Mouse (Mus musculus) lung, embryonic 16.5 days (tissue): ENCODE measurements at regions not wholly inside any gene's neighbourhood (a gene's known extent, or its start where the extent isn't known, plus 50 kb on each side); places are given as distances from the start of the nearest gene placed in this dataset.
A peak's percentile ranks its signal among the peaks of the same experiment; 100 is the strongest.

ENCODE experiments used
- ATAC-seq: fragments of 200-750 bp; cut with Nextera tagmentation; 2 replicates; pipeline ENCODE4 v1.8.0; 2017; ENCODE audit warnings: low read depth, mild to moderate bottlenecking, moderate library complexity
- H3K27ac ChIP-seq: fragments of 300-500 bp; sonication (generic); 2 replicates; pipeline ENCODE4 v1.5.1; 2014; ENCODE audit warnings: mild to moderate bottlenecking, control low read depth, low read length
- H3K27me3 ChIP-seq: fragments of 300-500 bp; sonication (generic); 2 replicates; pipeline ENCODE4 v1.6.1; 2014; ENCODE audit warnings: low read depth, low read length, mixed read lengths; ENCODE audit not compliant: control insufficient read depth, insufficient read depth
- H3K36me3 ChIP-seq: fragments of 300-500 bp; sonication (generic); 2 replicates; pipeline ENCODE4 v1.6.1; 2014; ENCODE audit warnings: low read length; ENCODE audit not compliant: control insufficient read depth, insufficient read depth
- H3K4me1 ChIP-seq: fragments of 300-500 bp; sonication (generic); replicated peaks from 2 replicates; pipeline ENCODE4 v1.6.1; 2014; ENCODE audit warnings: low read length, mixed read lengths; ENCODE audit not compliant: control insufficient read depth, insufficient read depth
- H3K4me2 ChIP-seq: fragments of 300-500 bp; sonication (generic); 2 replicates; pipeline ENCODE4 v1.6.1; 2014; ENCODE audit warnings: low read depth, low read length, control low read depth
- H3K4me3 ChIP-seq: fragments of 300-500 bp; sonication (generic); 2 replicates; pipeline ENCODE4 v1.5.1; 2014; ENCODE audit warnings: mild to moderate bottlenecking, low read length, control low read depth
- H3K9ac ChIP-seq: fragments of 300-500 bp; sonication (generic); 2 replicates; pipeline ENCODE4 v1.6.1; 2014; ENCODE audit warnings: low read length, control low read depth
- H3K9me3 ChIP-seq: fragments of 300-500 bp; sonication (generic); 2 replicates; pipeline ENCODE4 v1.6.1; 2016; ENCODE audit warnings: low read length; ENCODE audit not compliant: control insufficient read depth
- whole genome bisulfite sequencing: fragments of 180-500 bp; shearing (Covaris S2); extraction: QIAGEN DNeasy Blood & Tissue Kit; methylation state at CpG from one replicate; pipeline ENCODE4 v1.1.7; 2014; 5-methylcytosine and 5-hydroxymethylcytosine counted together

GRCm38 (mm10) chr8:49631286-49631685, 787.5 kb upstream of the Tenm3 start:
- H3K27me3 ChIP-seq: no peaks in the 10 kb centered on the region
- ATAC-seq: no peak
- H3K4me1 ChIP-seq: no peaks in the 10 kb centered on the region

GRCm38 (mm10) chr8:49627966-49628495, 784.3 kb upstream of the Tenm3 start:
- Histone ChIP-seq H3K4me2 (no peak overlapping the region), H3K4me3 (no peak overlapping the region), H3K4me1 (no peaks in the 10 kb centered on the region), H3K36me3 (no peaks in the 10 kb centered on the region), H3K9ac (no peak overlapping the region), H3K9me3 (no peaks in the 10 kb centered on the region), H3K27me3 (no peaks in the 10 kb centered on the region), H3K27ac (no peak overlapping the region)
- 38% methylated on average over 10 of the region's 10 CpGs for WGBS
- ATAC-seq: no peak

More at GRCm38 (mm10) chr8:49631286-49631685, 787.5 kb upstream of the Tenm3 start:
- Histone ChIP-seq H3K9me3 (no peaks in the 10 kb centered on the region), H3K4me3 (no peak overlapping the region), H3K4me2 (no peak overlapping the region), H3K27ac (no peak overlapping the region), H3K9ac (no peak overlapping the region), H3K36me3 (no peaks in the 10 kb centered on the region)
- WGBS: 55% methylated on average over 6 of the region's 6 CpGs

DNA sequence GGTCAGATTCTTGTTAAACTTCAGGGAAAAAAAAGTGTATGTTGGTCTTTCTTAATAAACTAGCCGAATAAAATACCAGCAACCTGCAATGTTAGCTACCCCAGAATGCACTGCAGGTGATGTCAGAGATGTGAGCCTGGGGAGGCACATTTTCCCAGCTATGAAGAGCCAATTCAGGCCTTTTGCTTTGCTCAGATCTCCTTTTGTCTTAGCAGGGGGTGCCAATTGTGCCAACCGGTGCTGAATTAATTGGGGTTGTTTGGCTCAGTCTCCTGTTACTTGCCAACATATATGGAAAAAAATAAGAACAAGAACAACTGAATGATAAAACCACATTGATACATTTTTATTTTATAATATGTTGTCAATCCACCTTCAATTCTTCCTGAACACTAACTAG, 751.8 kb upstream of the Tenm3 start:
- WGBS: 69% methylated on average over 2 of the region's 2 CpGs

GRCm38 (mm10) chr8:49567423-49567822, 723.7 kb upstream of the Tenm3 start:
- no peak for ATAC-seq
- H3K9me3 ChIP-seq: no peaks in the 10 kb centered on the region
- no peak overlapping the region for H3K4me3 ChIP-seq
- H3K36me3 ChIP-seq: no peaks in the 10 kb centered on the region
- no peak overlapping the region for H3K9ac ChIP-seq
- 66% methylated on average over 3 of the region's 3 CpGs for WGBS
- H3K27me3 ChIP-seq: no peaks in the 10 kb centered on the region
- no peaks in the 10 kb centered on the region for H3K4me1 ChIP-seq
- H3K27ac ChIP-seq: no peak overlapping the region
- no peak overlapping the region for H3K4me2 ChIP-seq

More for the DNA sequence above, 751.8 kb upstream of the Tenm3 start:
- Histone ChIP-seq H3K9ac (no peak overlapping the region), H3K4me3 (no peak overlapping the region), H3K4me2 (no peak overlapping the region), H3K4me1 (no peaks in the 10 kb centered on the region), H3K36me3 (no peaks in the 10 kb centered on the region), H3K9me3 (no peaks in the 10 kb centered on the region), H3K27ac (no peak overlapping the region), H3K27me3 (no peaks in the 10 kb centered on the region)
- no peak for ATAC-seq

- no peaks in the 10 kb centered on the region for H3K27me3 ChIP-seq
- no peaks in the 10 kb centered on the region for H3K4me1 ChIP-seq
- H3K4me2 ChIP-seq: no peak overlapping the region
- no peak overlapping the region for H3K9ac ChIP-seq
- H3K9me3 ChIP-seq: no peaks in the 10 kb centered on the region
- no peak overlapping the region for H3K4me3 ChIP-seq
- no peak for ATAC-seq
- 90% methylated on average over 5 of the region's 5 CpGs for whole genome bisulfite sequencing
- H3K36me3 ChIP-seq: no peaks in the 10 kb centered on the region
- H3K27ac ChIP-seq: no peak overlapping the region
Measured at GRCm38 (mm10) chr8:49563499-49564279, 719.9 kb upstream of the Tenm3 start.

GRCm38 (mm10) chr8:49562976-49563375, 719.2 kb upstream of the Tenm3 start:
- Histone ChIP-seq H3K4me3 (no peak overlapping the region), H3K4me1 (no peaks in the 10 kb centered on the region), H3K36me3 (no peaks in the 10 kb centered on the region), H3K27me3 (no peaks in the 10 kb centered on the region), H3K4me2 (no peak overlapping the region), H3K9me3 (no peaks in the 10 kb centered on the region), H3K9ac (no peak overlapping the region), H3K27ac (no peak overlapping the region)
- no peak for ATAC-seq
- 73% methylated on average over 4 of the region's 4 CpGs for WGBS

GRCm38 (mm10) chr8:49555724-49556457, 712.1 kb upstream of the Tenm3 start:
- H3K4me1 ChIP-seq: no peaks in the 10 kb centered on the region
- H3K36me3 ChIP-seq: no peaks in the 10 kb centered on the region
- no peak overlapping the region for H3K4me3 ChIP-seq
- no peak overlapping the region for H3K4me2 ChIP-seq
- H3K27me3 ChIP-seq: no peaks in the 10 kb centered on the region
- H3K27ac ChIP-seq: no peak overlapping the region
- 37% methylated on average over 7 of the region's 7 CpGs for WGBS
- no peak overlapping the region for H3K9ac ChIP-seq
- peak; percentile 89 for ATAC-seq
- no peaks in the 10 kb centered on the region for H3K9me3 ChIP-seq

DNA sequence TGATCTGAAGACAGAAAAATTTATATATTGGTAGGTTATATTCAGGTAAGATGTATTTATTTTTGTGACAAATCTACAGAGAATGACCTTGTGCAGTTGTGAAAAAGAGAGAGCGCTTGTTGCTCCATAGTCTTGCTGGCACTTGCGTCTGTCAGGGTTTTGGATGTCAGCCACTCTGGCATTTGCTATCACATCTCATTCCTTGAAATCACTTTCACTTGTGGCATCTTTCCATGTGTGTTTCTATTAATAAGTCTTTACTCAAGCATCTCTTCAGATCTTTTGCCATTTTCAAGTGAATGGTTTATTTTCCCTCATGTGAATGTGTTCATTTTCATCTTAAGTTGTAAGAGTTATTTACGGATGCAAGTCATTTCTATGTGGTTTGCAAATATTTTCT, 709.4 kb upstream of the Tenm3 start:
- peak; percentile 45; the same call in 1 of the 2 replicates for ATAC-seq
- no peaks in the 10 kb centered on the region for H3K27me3 ChIP-seq
- no peaks in the 10 kb centered on the region for H3K36me3 ChIP-seq
- no peaks in the 10 kb centered on the region for H3K9me3 ChIP-seq
- H3K4me1 ChIP-seq: no peaks in the 10 kb centered on the region
- no peak overlapping the region for H3K27ac ChIP-seq
- H3K4me2 ChIP-seq: no peak overlapping the region
- WGBS: 51% methylated on average over 3 of the region's 3 CpGs
- H3K9ac ChIP-seq: no peak overlapping the region
- H3K4me3 ChIP-seq: no peak overlapping the region

DNA sequence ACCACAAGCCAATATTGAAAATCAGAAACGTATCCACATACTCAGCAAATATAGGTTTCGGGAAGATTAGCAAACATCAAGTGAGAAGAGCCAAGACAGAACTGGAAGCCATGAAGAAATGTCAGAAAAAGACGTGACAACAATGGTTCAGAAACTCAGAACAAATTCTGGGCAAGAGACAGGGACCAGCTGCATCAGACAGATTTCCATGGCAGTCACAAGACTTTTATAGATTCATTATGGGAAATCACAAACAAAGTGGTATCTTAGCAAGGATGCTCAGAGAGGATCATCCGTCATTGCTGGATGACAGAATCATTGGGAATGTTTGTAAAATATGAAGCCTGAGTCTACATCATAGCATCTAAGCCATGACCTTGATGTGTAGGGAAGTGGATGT, 699.6 kb upstream of the Tenm3 start:
- H3K36me3 ChIP-seq: no peaks in the 10 kb centered on the region
- no peaks in the 10 kb centered on the region for H3K9me3 ChIP-seq
- no peak overlapping the region for H3K4me2 ChIP-seq
- ATAC-seq: no peak
- H3K9ac ChIP-seq: no peak overlapping the region
- no peak overlapping the region for H3K27ac ChIP-seq
- H3K27me3 ChIP-seq: no peaks in the 10 kb centered on the region
- H3K4me3 ChIP-seq: no peak overlapping the region
- H3K4me1 ChIP-seq: no peaks in the 10 kb centered on the region
- 64% methylated on average over 4 of the region's 4 CpGs for WGBS
